Mouse (Mus musculus) midbrain, embryonic 11.5 days (tissue): ENCODE results near the gene Iqschfp. TPM values are rescaled to one million over a fixed set of nuclear protein-coding genes. Genes with fewer than 3 reads are reported as not detected.

Experiments used
- ATAC-seq: fragments of 200-750 bp; cut with Nextera tagmentation; 2 replicates; pipeline ENCODE4 v1.8.0; 2017; ENCODE audit warnings: moderate TSS enrichment, moderate library complexity; ENCODE audit not compliant: low FRiP score
- DNase-seq: peaks from one replicate; pipeline ENCODE4 v3.0.0; 2015; ENCODE audit warnings: low spot score; ENCODE audit errors: missing footprints
- H3K27ac ChIP-seq: fragments of 300-500 bp; sonication (generic); 2 replicates; pipeline ENCODE4 v1.5.1; 2014; ENCODE audit warnings: low read depth, low read length
- H3K27me3 ChIP-seq: fragments of 300-500 bp; sonication (generic); 2 replicates; pipeline ENCODE4 v1.6.1; 2014; ENCODE audit warnings: mild to moderate bottlenecking, low read length, moderate library complexity, mixed read lengths; ENCODE audit not compliant: control insufficient read depth, insufficient read depth
- H3K36me3 ChIP-seq: fragments of 300-500 bp; sonication (generic); 2 replicates; pipeline ENCODE4 v1.6.1; 2014; ENCODE audit warnings: mild to moderate bottlenecking, low read length, moderate library complexity, mixed read lengths; ENCODE audit not compliant: control insufficient read depth, insufficient read depth
- H3K4me1 ChIP-seq: fragments of 300-500 bp; sonication (generic); 2 replicates; pipeline ENCODE4 v1.6.1; 2014; ENCODE audit warnings: low read length; ENCODE audit not compliant: control insufficient read depth, insufficient read depth
- H3K4me2 ChIP-seq: fragments of 300-500 bp; sonication (generic); 2 replicates; pipeline ENCODE4 v1.6.1; 2014; ENCODE audit warnings: mild to moderate bottlenecking, moderate library complexity
- H3K4me3 ChIP-seq: fragments of 300-500 bp; sonication (generic); 2 replicates; pipeline ENCODE4 v1.5.1; 2014; ENCODE audit warnings: low read depth, low read length
- H3K9ac ChIP-seq: fragments of 300-500 bp; sonication (generic); 2 replicates; pipeline ENCODE4 v1.6.1; 2014; ENCODE audit warnings: low read length
- H3K9me3 ChIP-seq: fragments of 300-500 bp; sonication (generic); 2 replicates; pipeline ENCODE4 v1.6.1; 2016; ENCODE audit warnings: low read length; ENCODE audit not compliant: control insufficient read depth
- WGBS: fragments of 180-500 bp; shearing (Covaris S2); extraction: QIAGEN DNeasy Blood & Tissue Kit; methylation state at CpG from one replicate; pipeline ENCODE4 v1.1.7; 2014; 5-methylcytosine and 5-hydroxymethylcytosine counted together
- polyA plus RNA-seq: library from polyadenylated mRNA; unstranded; fragments of >200 nt; fragmentation: Nextera tagmentation; extraction: Ambion mirVana; gene quantifications from 2 replicates; pipeline ENCODE4 v1.2.1, GENCODE M21; 2014

The Iqschfp gene
- polyA plus RNA-seq, 1 experiment from 2014 or later, result 2.6 TPM

DNA sequence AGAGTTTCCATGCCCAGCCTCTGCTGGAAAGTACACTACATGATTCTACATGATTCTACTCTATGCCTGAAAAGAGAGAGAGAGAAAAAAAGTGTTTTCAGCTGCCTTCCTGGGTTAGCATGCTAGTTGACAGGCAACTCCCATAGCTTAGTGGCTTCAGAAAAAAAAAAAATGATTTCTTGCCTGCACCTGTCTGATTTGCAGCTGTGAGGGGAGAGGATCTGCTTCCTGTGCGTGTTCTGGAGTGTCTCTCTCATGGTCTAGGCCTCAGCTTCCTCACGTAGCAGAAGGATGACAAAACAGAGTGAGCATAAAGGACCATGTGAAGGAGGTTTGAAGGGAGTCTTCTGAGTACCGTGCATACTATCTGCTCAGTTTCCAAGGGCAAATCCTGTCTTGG lies 39.9 kb downstream of the Iqschfp start:
- DNase-seq, result no peak
- Histone ChIP-seq H3K4me1 (0 out of 2 replicates have a peak, but pooled peaks cover 2% of the 10 kb centered on the region), H3K36me3 (no peaks in the 10 kb centered on the region), H3K9me3 (no peaks in the 10 kb centered on the region), H3K27ac (no peak overlapping the region), H3K27me3 (no peaks in the 10 kb centered on the region), H3K9ac (no peak overlapping the region), H3K4me2 (no peak overlapping the region), H3K4me3 (no peak overlapping the region)
- 85% methylated on average over 3 of the region's 3 CpGs for WGBS
- ATAC-seq, result no peak

- ATAC-seq, result no peak
- 87% methylated on average over 3 of the region's 3 CpGs for WGBS
- DNase-seq, result no peak
Measured at GRCm38 (mm10) chr3:67935829-67936228, 43.8 kb downstream of the Iqschfp start.

DNA sequence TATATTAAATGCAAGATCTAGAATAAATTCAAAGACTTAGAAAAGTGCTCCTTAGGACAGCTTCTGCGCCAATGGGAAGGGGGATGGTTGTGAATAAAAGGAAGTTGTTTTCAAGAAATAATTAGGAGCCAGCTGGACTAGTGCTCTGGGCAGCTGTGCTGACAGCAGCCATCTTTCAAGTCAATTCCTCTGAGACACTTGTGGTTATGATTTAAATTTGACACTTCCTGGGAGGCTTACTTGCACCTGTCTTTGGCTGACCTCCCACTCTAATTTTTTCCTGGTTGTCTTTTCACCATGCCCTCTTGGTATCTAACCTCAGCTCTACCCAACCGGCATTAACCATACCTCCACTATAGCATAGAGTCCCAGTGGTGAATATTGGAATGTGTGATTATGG lies 55.0 kb downstream of the Iqschfp start:
- Histone ChIP-seq H3K27me3 (no peaks in the 10 kb centered on the region), H3K4me3 (no peak overlapping the region), H3K4me1 (peaks cover under 1% of the 10 kb centered on the region; the same call in 1 of the 2 replicates), H3K9me3 (no peaks in the 10 kb centered on the region), H3K9ac (no peak overlapping the region), H3K36me3 (no peaks in the 10 kb centered on the region), H3K27ac (no peak overlapping the region), H3K4me2 (no peak overlapping the region)
- ATAC-seq (no peak), DNase-seq (no peak)
- WGBS, result 87% methylated on average over 2 of the region's 2 CpGs

More at GRCm38 (mm10) chr3:67935829-67936228, 43.8 kb downstream of the Iqschfp start:
- Histone ChIP-seq H3K4me3 (no peak overlapping the region), H3K36me3 (no peaks in the 10 kb centered on the region), H3K27me3 (no peaks in the 10 kb centered on the region), H3K4me1 (no peaks in the 10 kb centered on the region), H3K9me3 (no peaks in the 10 kb centered on the region), H3K4me2 (no peak overlapping the region), H3K27ac (no peak overlapping the region), H3K9ac (no peak overlapping the region)

GRCm38 (mm10) chr3:67952517-67952940 lies 60.5 kb downstream of the Iqschfp start:
- 50% methylated on average over 5 of the region's 5 CpGs for WGBS
- DNase-seq (no peak), ATAC-seq (peak; percentile 71)
- Histone ChIP-seq H3K36me3 (no peaks in the 10 kb centered on the region), H3K4me2 (no peak overlapping the region), H3K9me3 (no peaks in the 10 kb centered on the region), H3K4me3 (no peak overlapping the region), H3K27me3 (peaks cover 5% of the 10 kb centered on the region; the same call in 1 of the 2 replicates), H3K9ac (no peak overlapping the region), H3K4me1 (peaks cover 16% of the 10 kb centered on the region), H3K27ac (no peak overlapping the region)

- DNase-seq (peak; percentile 93), ATAC-seq (peak; percentile 78)
- Histone ChIP-seq H3K27ac (peak overlapping the region; percentile 8; the same call in 1 of the 2 replicates), H3K4me1 (peaks cover 27% of the 10 kb centered on the region), H3K4me3 (no peak overlapping the region), H3K36me3 (no peaks in the 10 kb centered on the region), H3K27me3 (peaks cover 15% of the 10 kb centered on the region; the same call in 1 of the 2 replicates), H3K9ac (no peak overlapping the region), H3K4me2 (no peak overlapping the region), H3K9me3 (no peaks in the 10 kb centered on the region)
- 34% methylated on average over 5 of the region's 5 CpGs for WGBS
Measured at GRCm38 (mm10) chr3:67954459-67955065, 62.5 kb downstream of the Iqschfp start.

DNA sequence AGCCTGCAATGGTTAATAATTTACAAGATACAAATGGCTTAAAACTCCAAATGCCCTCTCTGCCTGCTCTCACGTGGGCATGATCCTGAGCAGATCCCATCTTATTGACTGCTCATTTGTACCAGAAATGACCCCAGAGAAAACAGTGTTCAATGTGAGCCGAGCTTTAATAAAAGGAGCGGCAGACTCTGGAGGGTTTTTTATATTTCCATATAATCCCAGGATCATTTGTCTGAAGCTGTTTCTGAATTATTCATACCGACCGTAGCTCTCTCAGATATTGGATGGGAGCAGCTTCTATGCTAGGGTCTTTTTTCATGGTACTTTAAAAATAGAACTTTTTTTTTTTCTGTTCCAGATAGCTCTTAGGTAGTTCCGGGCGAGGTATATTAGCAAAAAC lies 67.6 kb downstream of the Iqschfp start:
- H3K4me1 ChIP-seq, result peaks cover 19% of the 10 kb centered on the region
- peak overlapping the region; percentile 15; the same call in 1 of the 2 replicates for H3K27ac ChIP-seq
- H3K4me2 ChIP-seq, result peak overlapping the region; percentile 27; the same call in 1 of the 2 replicates
- H3K9me3 ChIP-seq, result no peaks in the 10 kb centered on the region
- DNase-seq, result no peak
- H3K4me3 ChIP-seq, result no peak overlapping the region
- H3K36me3 ChIP-seq, result no peaks in the 10 kb centered on the region
- WGBS, result 14% methylated on average over 7 of the region's 7 CpGs
- no peak overlapping the region for H3K9ac ChIP-seq
- peak; percentile 74 for ATAC-seq
- peaks cover 30% of the 10 kb centered on the region for H3K27me3 ChIP-seq

DNA sequence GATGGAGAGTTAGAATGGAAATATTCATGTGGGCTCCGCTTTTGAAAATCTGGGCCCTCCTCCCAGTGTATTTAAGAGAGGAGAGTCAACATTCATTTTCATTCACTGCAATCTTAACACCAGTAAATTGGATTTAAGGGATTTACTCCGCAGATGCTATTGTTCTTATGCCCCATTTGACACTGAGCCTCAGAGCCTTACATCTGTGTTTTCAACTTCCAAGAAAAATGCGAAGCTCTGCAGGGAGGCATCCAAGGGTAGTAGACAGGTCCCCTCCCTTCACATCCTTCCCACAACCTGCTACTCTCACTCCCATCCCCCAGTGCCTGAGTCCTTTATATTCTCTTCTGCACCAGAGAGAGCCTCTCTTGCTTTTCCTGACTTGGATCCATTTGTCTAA lies 68.1 kb downstream of the Iqschfp start:
- Histone ChIP-seq H3K36me3 (no peaks in the 10 kb centered on the region), H3K27me3 (peaks cover 30% of the 10 kb centered on the region), H3K4me3 (no peak overlapping the region), H3K4me1 (peaks cover 18% of the 10 kb centered on the region), H3K27ac (peak overlapping the region; percentile 15), H3K9me3 (no peaks in the 10 kb centered on the region), H3K4me2 (peak overlapping the region; percentile 27; the same call in 1 of the 2 replicates), H3K9ac (no peak overlapping the region)
- peak; percentile 94 for DNase-seq
- ATAC-seq, result peak; percentile 94
- 6% methylated on average over 3 of the region's 3 CpGs for WGBS

DNA sequence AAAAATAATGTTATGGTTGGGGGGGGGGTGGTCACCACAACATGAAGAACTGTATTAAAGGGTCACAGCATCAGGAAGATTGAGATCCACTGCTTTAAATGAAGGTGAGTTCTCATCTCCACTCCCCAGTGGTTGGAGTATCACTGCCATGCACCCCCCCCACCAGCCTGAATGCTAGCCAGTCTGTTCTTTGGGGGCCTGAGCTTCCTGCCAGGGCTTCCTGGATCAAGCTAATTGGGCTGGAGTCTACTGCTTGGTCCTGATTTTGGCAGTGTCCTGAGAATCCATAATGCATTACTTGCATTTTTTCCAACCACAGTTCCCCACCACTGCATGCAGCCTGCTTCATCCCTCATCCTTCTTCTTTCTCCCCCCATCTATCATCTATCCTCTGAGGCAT lies 68.7 kb downstream of the Iqschfp start:
- no peak overlapping the region for H3K4me2 ChIP-seq
- no peak overlapping the region for H3K9ac ChIP-seq
- H3K27ac ChIP-seq, result peak overlapping the region; percentile 15
- DNase-seq, result no peak
- H3K36me3 ChIP-seq, result no peaks in the 10 kb centered on the region
- H3K27me3 ChIP-seq, result peaks cover 28% of the 10 kb centered on the region
- peaks cover 18% of the 10 kb centered on the region for H3K4me1 ChIP-seq
- ATAC-seq, result peak; percentile 20; the same call in 1 of the 2 replicates
- no peaks in the 10 kb centered on the region for H3K9me3 ChIP-seq
- H3K4me3 ChIP-seq, result no peak overlapping the region

- Histone ChIP-seq H3K4me3 (no peak overlapping the region), H3K9ac (no peak overlapping the region), H3K4me2 (no peak overlapping the region), H3K27me3 (peaks cover 26% of the 10 kb centered on the region), H3K36me3 (no peaks in the 10 kb centered on the region), H3K4me1 (peaks cover 18% of the 10 kb centered on the region), H3K27ac (no peak overlapping the region), H3K9me3 (no peaks in the 10 kb centered on the region)
- DNase-seq (no peak), ATAC-seq (no peak)
- 91% methylated on average over 6 of the region's 6 CpGs for WGBS
Measured at GRCm38 (mm10) chr3:67961934-67962639, 70.1 kb downstream of the Iqschfp start.
